Mouse (Mus musculus) cerebellum, adult 2 months (tissue): ENCODE measurements around the gene Ccl24. TPM values are rescaled to one million over a fixed set of nuclear protein-coding genes. Genes with fewer than 3 reads are reported as not detected.

ENCODE experiments used
- DNase-seq, 2 experiments: peaks; one replicate each; pipeline ENCODE4 v3.0.0; 2021
- H3K27ac ChIP-seq: fragments of 200-500 bp; 2 replicates; pipeline ENCODE4 v1.5.1; 2012; ENCODE audit warnings: low read length, control low read depth, inconsistent platforms; ENCODE audit not compliant: insufficient read depth
- H3K27me3 ChIP-seq: fragments of 200-500 bp; 2 replicates; pipeline ENCODE4 v1.6.1; 2012; ENCODE audit warnings: inconsistent platforms, mild to moderate bottlenecking, low read length, moderate library complexity; ENCODE audit not compliant: control insufficient read depth, insufficient read depth
- H3K4me1 ChIP-seq: fragments of 200-500 bp; 2 replicates; pipeline ENCODE4 v1.6.1; 2011; ENCODE audit warnings: low read length; ENCODE audit not compliant: control insufficient read depth, insufficient read depth
- H3K4me3 ChIP-seq: fragments of 200-500 bp; replicated peaks from 2 replicates; pipeline ENCODE3; 2011; ENCODE audit warnings: mild to moderate bottlenecking, low read depth, low read length, control low read depth; ENCODE audit not compliant: insufficient read depth
- CTCF ChIP-seq: fragments of 200-500 bp; IDR thresholded peaks from 2 replicates; pipeline ENCODE4 v1.5.1; 2011; ENCODE audit warnings: low read depth, mild to moderate bottlenecking, control low read depth, low read length, moderate library complexity, borderline replicate concordance; ENCODE audit not compliant: insufficient read depth
- POLR2A ChIP-seq: fragments of 200-500 bp; IDR thresholded peaks from 2 replicates; pipeline ENCODE4 v1.6.1; 2011; ENCODE audit warnings: low read length, control low read depth, borderline replicate concordance; ENCODE audit not compliant: insufficient read depth
- WGBS: fragments of 180-500 bp; shearing (Covaris S2); methylation state at CpG from one replicate; pipeline ENCODE4 v1.1.7; 2018; 5-methylcytosine and 5-hydroxymethylcytosine counted together
- polyA plus RNA-seq: library from polyadenylated mRNA; depleted of rRNA; stranded (reverse); fragments of >200 nt; gene quantifications from 2 replicates; pipeline ENCODE4 v1.2.3, GENCODE M21; 2012

The Ccl24 gene
- polyA plus RNA-seq, 1 experiment: 0.23 TPM

DNA sequence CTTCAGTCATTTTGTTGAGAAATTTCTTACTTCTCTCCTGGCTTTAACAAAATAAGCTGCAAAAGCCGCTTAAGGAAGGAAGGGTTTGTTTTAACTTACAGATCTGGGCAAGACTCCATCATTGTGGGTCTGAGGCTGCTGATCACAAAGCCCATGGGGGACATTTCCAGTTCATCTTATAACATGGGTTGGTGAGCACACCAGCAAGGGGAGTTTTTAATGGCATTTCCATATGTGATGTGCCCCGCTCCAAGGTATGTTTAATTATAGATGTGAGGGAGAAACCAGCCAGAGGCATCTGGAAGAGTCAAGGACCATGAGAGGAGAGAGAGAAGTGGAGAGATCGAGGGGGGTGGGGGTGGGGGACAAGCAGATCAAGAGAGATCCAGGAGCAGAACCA is 15.2 kb downstream of the Ccl24 start:
- Histone ChIP-seq H3K4me3 (no peak overlapping the region), H3K27me3 (no peaks in the 10 kb centered on the region), H3K27ac (no peak overlapping the region), H3K4me1 (no peaks in the 10 kb centered on the region)
- no peak for DNase-seq
- WGBS: 80% methylated on average over 3 of the region's 3 CpGs
- TF ChIP-seq POLR2A: no peak
- TF ChIP-seq CTCF: no peak

DNA sequence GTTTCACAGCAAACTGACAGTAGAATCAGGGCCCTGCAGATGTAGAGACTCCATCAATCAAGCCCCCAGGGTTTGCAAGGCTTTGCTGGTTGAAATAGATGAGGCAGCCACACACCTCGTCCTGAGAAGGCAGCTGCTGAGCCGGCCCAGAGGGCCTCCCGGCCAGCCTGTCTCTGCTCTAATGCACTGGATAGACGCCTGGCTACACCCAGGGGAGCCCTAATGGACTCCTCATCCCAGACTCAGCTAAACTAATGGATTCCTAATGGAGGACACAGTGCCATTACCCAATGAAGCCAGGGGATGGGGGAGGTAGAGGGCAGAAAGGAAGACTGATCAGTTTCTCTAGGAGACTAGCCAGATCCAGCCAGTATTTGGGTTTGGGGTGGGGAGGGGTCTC is 15.8 kb downstream of the Ccl24 start:
- no peaks in the 10 kb centered on the region for H3K27me3 ChIP-seq
- WGBS: 15% methylated on average over 4 of the region's 4 CpGs
- no peak for DNase-seq
- TF ChIP-seq CTCF (no peak), POLR2A (no peak)
- H3K4me1 ChIP-seq: no peaks in the 10 kb centered on the region
- no peak overlapping the region for H3K4me3 ChIP-seq
- H3K27ac ChIP-seq: no peak overlapping the region

DNA sequence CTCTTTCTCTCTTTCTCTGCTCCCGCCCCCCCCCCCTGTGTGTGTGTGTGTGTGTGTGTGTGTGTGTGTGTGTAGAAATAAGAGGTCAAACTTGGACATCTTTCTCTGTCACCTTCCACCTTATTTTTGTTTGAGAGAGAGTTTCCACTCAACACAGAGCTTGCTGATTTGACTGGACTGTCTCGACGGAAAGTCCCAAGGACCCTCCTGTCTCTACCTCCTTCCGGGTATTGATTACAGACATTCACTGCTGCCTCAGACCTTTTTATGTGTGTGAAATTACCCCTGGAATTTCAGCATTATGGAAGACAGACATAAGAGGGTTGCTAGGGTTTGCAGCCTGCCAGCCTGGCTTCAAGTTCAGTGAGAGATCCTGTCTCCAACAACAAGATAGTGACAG is 16.6 kb downstream of the Ccl24 start:
- no peak for TF ChIP-seq CTCF
- TF ChIP-seq POLR2A: no peak
- no peak overlapping the region for H3K4me3 ChIP-seq
- H3K4me1 ChIP-seq: no peaks in the 10 kb centered on the region
- DNase-seq: no peak
- WGBS: 94% methylated on average over 3 of the region's 4 CpGs
- H3K27ac ChIP-seq: no peak overlapping the region
- H3K27me3 ChIP-seq: no peaks in the 10 kb centered on the region

DNA sequence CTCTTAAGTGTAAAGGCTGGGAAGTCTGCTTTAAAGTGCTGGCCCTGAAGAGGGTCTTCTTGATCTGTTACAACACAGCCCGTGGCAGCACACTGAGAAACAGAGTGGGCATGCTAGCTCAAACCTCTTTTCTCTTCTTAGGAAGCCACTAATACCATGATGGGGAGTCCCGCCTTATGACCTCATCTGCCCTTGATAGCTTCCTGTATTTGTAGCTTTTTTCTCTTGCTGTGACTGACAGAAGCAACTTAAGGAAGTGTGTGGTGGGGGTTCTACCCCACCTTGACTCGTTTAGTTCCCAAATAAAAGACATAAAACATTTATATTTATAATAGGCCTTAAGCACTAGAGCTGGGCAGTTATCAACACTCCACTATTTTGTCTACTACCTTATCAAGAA is 21.3 kb downstream of the Ccl24 start:
- H3K4me3 ChIP-seq: no peak overlapping the region
- WGBS: 72% methylated on average over 3 of the region's 3 CpGs
- TF ChIP-seq CTCF: no peak
- no peak for TF ChIP-seq POLR2A
- H3K27me3 ChIP-seq: no peaks in the 10 kb centered on the region
- H3K27ac ChIP-seq: no peak overlapping the region
- no peak for DNase-seq
- no peaks in the 10 kb centered on the region for H3K4me1 ChIP-seq

DNA sequence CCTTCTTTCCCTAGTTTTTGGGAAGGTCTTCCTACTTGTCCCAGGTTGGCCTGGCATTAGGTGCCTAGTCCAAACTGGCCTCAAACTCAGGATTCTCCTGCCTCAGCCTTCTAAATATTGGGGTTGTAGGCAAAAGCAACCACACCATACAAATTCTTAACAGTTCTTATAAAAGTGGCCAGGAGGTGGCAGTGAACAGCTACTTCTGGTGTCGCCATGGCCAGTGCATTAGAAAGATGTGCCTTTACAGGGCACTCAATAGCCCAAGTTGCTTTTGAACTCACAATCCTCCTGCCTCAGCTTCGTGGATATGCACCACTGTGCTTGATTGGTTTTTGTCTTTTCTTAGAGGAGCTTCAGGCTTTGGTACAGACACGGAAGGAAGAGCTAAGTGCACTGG is 21.9 kb downstream of the Ccl24 start:
- TF ChIP-seq CTCF (peak; percentile 40; the same call in 1 of the 2 replicates), POLR2A (no peak)
- Histone ChIP-seq H3K27me3 (no peaks in the 10 kb centered on the region), H3K4me1 (no peaks in the 10 kb centered on the region), H3K4me3 (no peak overlapping the region), H3K27ac (no peak overlapping the region)
- WGBS: 21% methylated on average over 3 of the region's 3 CpGs
- no peak for DNase-seq

DNA sequence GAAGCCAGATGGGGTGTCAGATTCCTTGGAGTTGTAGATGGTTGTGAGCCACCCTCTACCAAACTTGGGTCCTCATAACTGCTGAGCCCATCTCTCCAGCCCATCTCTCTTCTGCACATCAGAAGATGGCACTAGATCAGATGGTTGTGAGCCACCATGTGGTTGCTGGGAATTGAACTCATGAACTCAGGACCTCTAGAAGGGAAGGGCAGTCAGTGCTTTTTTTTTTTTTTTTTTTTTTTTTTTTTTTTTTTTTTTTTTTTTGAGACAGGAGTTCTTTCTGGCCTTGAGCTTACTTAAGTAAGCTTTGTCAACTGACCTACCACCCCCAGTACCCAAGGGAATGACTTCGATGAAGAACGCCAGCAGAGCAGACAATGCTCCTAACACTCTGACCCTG is 24.9 kb downstream of the Ccl24 start:
- no peak overlapping the region for H3K4me3 ChIP-seq

DNA sequence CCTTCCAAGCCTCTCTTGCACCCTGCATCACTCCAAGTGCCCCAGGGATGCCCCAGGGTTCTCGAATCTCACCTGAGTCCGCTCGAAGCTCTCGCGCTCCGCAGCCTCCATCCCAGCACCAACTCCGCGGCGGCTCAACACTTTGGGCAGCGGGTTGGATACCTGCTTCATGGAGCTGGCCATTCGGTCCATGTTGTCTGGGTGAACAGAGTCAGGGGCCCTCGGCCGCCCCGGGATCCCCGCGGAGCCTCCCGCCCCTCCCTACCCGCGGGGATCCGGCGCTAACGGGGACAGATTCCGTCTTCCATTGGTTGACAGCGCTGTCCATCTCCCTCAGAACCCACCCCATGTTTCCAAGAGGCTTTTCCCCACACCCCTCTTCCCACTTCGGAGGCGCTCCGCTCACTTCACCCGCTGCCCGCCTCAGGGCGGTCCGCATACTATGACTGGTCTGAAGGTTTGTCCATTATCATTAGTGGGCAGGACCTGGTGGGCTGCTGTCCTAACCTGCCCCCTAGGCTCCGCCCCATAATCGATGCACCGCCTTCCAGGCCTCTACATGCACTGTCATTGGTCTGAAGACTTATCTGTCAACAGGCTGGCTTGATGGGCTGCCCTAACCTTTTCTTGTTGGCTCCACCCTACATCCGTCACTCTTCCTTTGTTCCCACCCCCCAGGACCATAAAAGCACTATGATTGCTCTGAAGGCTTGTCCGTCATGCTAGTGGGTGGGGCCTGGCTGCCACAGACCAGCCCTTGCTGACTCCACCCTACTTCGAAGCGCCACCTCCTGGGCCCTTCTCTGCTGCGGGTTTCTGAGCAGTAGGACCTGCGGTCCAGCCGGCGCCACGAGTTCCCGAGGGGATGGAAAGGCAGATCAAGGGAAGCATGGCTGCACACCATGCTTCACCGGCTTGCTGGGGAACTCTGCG is 27.7 kb downstream of the Ccl24 start, which contains the start of gene Hip1:
Hip1 (minus strand) TSS at position 256 of the 933 bp plus-strand sequence.
- DNase-seq: peak; percentile 100
- peak; percentile 45; the same call in 1 of the 2 replicates for TF ChIP-seq CTCF
- TF ChIP-seq POLR2A: peak; percentile 81
- Histone ChIP-seq H3K27me3 (no peaks in the 10 kb centered on the region), H3K4me1 (no peaks in the 10 kb centered on the region), H3K4me3 (peak within 1 kb of the TSS; percentile 82), H3K27ac (peak within 1 kb of the TSS; percentile 32; the same call in 1 of the 2 replicates)
- under 1% methylated on average over 46 of the region's 46 CpGs for WGBS

More for the DNA sequence above, 24.9 kb downstream of the Ccl24 start:
- 92% methylated on average over 2 of the region's 2 CpGs for WGBS
- Histone ChIP-seq H3K4me1 (no peaks in the 10 kb centered on the region), H3K27ac (no peak overlapping the region), H3K27me3 (no peaks in the 10 kb centered on the region)
- no peak for TF ChIP-seq POLR2A
- TF ChIP-seq CTCF: no peak
- no peak for DNase-seq

DNA sequence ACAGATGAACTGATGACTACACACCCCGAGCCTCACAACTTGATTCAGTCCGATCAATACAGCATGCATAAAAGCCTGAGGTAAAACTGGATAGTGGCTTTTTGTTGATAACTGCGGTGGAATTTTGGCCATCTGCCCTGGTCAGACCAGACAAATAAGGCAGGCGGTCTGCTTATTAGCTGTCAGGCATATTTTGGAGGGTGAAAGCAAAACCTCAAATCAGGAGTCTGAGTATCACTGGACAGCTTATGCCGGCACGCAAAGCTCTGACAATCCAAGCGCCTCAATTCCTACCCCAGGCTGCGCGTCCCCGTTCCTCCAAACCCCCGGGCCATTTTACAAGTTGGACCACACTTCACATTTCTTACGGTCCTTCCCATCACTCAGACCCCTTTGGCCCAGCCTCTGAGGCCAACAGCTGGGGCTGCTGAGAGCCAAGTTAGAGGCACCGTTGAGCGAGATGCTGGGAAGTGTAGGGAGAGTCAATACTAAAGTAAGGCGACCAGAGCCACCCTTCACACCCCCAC is 28.8 kb downstream of the Ccl24 start:
- no peak for TF ChIP-seq POLR2A
- TF ChIP-seq CTCF: no peak
- peak overlapping the region; percentile 12; the same call in 1 of the 2 replicates for H3K27ac ChIP-seq
- H3K4me3 ChIP-seq: peak overlapping the region; percentile 82
- 1% methylated on average over 15 of the region's 15 CpGs for WGBS
- H3K27me3 ChIP-seq: no peaks in the 10 kb centered on the region
- peak; percentile 39 to 49 for DNase-seq
- H3K4me1 ChIP-seq: no peaks in the 10 kb centered on the region

DNA sequence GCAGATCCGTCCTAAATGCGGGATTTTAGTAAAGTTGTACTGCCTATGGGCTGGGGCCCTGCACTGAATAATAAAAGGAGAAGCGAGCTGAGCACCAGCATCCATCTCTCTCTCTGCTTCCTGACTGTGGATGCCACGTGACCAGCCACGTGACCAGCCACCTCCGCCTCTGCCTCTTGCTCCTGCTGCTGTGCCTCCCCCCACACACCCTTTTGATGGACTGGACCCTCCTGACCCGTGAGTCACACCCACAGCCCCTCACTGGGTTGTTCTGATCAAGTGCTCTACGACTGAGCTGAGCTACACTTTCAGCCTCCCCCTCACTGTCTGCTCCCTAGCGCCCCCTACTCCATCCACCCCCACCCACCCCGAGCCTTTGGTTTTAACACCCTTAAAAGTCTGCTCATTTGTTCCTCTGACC is 35.0 kb downstream of the Ccl24 start:
- Histone ChIP-seq H3K4me1 (0 out of 2 replicates have a peak, but pooled peaks cover 7% of the 10 kb centered on the region), H3K27me3 (no peaks in the 10 kb centered on the region), H3K27ac (no peak overlapping the region), H3K4me3 (no peak overlapping the region)
- WGBS: 86% methylated on average over 10 of the region's 10 CpGs
- TF ChIP-seq POLR2A (no peak), CTCF (no peak)
- no peak for DNase-seq
